In the genomic region with DNA sequence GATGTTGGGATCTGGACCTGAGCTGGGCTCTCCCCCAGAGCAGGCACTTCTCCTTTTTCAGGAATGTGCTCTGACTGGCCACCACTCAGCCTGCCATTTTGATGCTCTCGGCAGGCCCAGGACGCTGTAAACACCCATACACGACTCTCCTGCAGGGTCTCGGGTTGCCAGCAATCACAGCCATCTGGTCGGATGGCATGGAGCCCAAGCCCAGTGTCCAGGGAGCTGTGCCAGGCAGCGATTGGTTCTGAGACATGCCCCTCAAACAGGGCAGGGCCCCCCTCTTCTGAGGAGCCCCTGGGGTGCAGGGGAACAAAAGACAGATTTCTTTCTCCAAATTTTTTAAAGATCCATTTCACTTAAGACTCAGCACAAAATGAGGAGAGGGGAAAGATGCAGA, we compare ENCODE assay signal across 10 mouse cellular contexts.
DNase-seq lines count a peak whose midpoint lies in the region; ATAC-seq and TF ChIP-seq lines count a peak whose summit lies in the region.
"Had no signal": no experiment of that assay in that cellular context is flagged by ENCODE, and none has a peak within 500 bp of the region (broad histone marks: within the 10 kb centered on the region; RNA-seq: fewer than 3 reads in every experiment).

No protein-coding gene starts in this region.

- no peak overlapping the region for H3K27ac ChIP-seq in cerebellum, adult 2 months (ENCODE audit: insufficient read depth, low read length)
- H3K27ac ChIP-seq in forebrain, embryonic 16.5 days (ENCODE audit: low read length), result peak overlapping the region; percentile 51
- H3K27ac ChIP-seq in midbrain, embryonic 14.5 days (replicated peaks; ENCODE audit: low read depth, low read length), result peak overlapping the region; percentile 72
- H3K27ac ChIP-seq: liver, embryonic 12.5 days; stomach, embryonic 15.5 days had no signal

- no peak for TF ChIP-seq CTCF in cerebellum, adult 2 months (IDR thresholded peaks at IDR 0.05; ENCODE audit: borderline replicate concordance, insufficient read depth, low read depth, low read length)

- no peaks in the 10 kb centered on the region for H3K36me3 ChIP-seq in forebrain, embryonic 16.5 days (ENCODE audit: control insufficient read depth, insufficient read depth)
- H3K36me3 ChIP-seq in midbrain, embryonic 14.5 days (ENCODE audit: control insufficient read depth, insufficient read depth, low read length), result no peaks in the 10 kb centered on the region
- H3K36me3 ChIP-seq: liver, embryonic 12.5 days; stomach, embryonic 15.5 days had no signal

- DNase-seq in left cerebral cortex, postnatal 4 days, result peak; percentile 97
- DNase-seq in left cerebral cortex, adult 18-20 months (ENCODE audit: low spot score in 2 of 2), result no peak
- DNase-seq in cerebellum, adult 2 months, result peak; percentile 79 to 82
- peak; percentile 78 for DNase-seq in midbrain, embryonic 14.5 days
- DNase-seq in frontal cortex, adult 2 months (ENCODE audit: extremely low spot score in 1 of 2, low spot score in 1 of 2), result no peak
- no peak for DNase-seq in urinary bladder, postnatal 4 days (ENCODE audit: low spot score in 2 of 2)
- no peak for DNase-seq in lung, adult 18-20 months

- H3K9me3 ChIP-seq in forebrain, embryonic 16.5 days (ENCODE audit: control insufficient read depth, low read length), result no peaks in the 10 kb centered on the region
- H3K9me3 ChIP-seq in midbrain, embryonic 14.5 days (ENCODE audit: control insufficient read depth, low read length), result no peaks in the 10 kb centered on the region
- H3K9me3 ChIP-seq: liver, embryonic 12.5 days; stomach, embryonic 15.5 days had no signal

- no peak for TF ChIP-seq POLR2A in cerebellum, adult 2 months (IDR thresholded peaks at IDR 0.05; ENCODE audit: borderline replicate concordance, insufficient read depth, low read length)

- H3K27me3 ChIP-seq in cerebellum, adult 2 months (ENCODE audit: control insufficient read depth, insufficient read depth, low read length), result no peaks in the 10 kb centered on the region
- no peaks in the 10 kb centered on the region for H3K27me3 ChIP-seq in forebrain, embryonic 16.5 days (replicated peaks; ENCODE audit: control insufficient read depth, insufficient read depth, low read length)
- H3K27me3 ChIP-seq in midbrain, embryonic 14.5 days (ENCODE audit: control insufficient read depth, insufficient read depth, low read length), result no peaks in the 10 kb centered on the region
- H3K27me3 ChIP-seq: stomach, embryonic 15.5 days had no signal

- no peak overlapping the region for H3K4me3 ChIP-seq in cerebellum, adult 2 months (replicated peaks; ENCODE audit: insufficient read depth, low read depth, low read length)
- no peak overlapping the region for H3K4me3 ChIP-seq in forebrain, embryonic 16.5 days (replicated peaks; ENCODE audit: low read length)
- no peak overlapping the region for H3K4me3 ChIP-seq in midbrain, embryonic 14.5 days (replicated peaks; ENCODE audit: low read depth, low read length)
- H3K4me3 ChIP-seq: liver, embryonic 12.5 days; stomach, embryonic 15.5 days had no signal

- peaks cover 14% of the 10 kb centered on the region for H3K4me1 ChIP-seq in cerebellum, adult 2 months (ENCODE audit: control insufficient read depth, insufficient read depth, low read length)
- peaks cover 21% of the 10 kb centered on the region for H3K4me1 ChIP-seq in forebrain, embryonic 16.5 days (replicated peaks; ENCODE audit: control insufficient read depth, insufficient read depth, low read length)
- H3K4me1 ChIP-seq in midbrain, embryonic 14.5 days (ENCODE audit: control insufficient read depth, insufficient read depth, low read length), result peaks cover 17% of the 10 kb centered on the region
- H3K4me1 ChIP-seq: liver, embryonic 12.5 days had no signal

- intact Hi-C loops in left cerebral cortex, postnatal 4 days (cut with DNase I), result no loop called here

- peak; percentile 91 for ATAC-seq in forebrain, embryonic 16.5 days
- no peak for ATAC-seq in midbrain, embryonic 14.5 days (ENCODE audit: low FRiP score, low TSS enrichment)
- ATAC-seq: liver, embryonic 12.5 days had no signal

- peak overlapping the region; percentile 12; the same call in 1 of the 2 replicates for H3K4me2 ChIP-seq in forebrain, embryonic 16.5 days (ENCODE audit: low read length)
- no peak overlapping the region for H3K4me2 ChIP-seq in midbrain, embryonic 14.5 days (ENCODE audit: low read length)
- H3K4me2 ChIP-seq: liver, embryonic 12.5 days; stomach, embryonic 15.5 days had no signal

- H3K9ac ChIP-seq in forebrain, embryonic 16.5 days (replicated peaks; ENCODE audit: low read depth, low read length), result 0 out of 2 replicates have a peak overlapping the region, but pooled peaks have one; percentile 19
- H3K9ac ChIP-seq in midbrain, embryonic 14.5 days (replicated peaks; ENCODE audit: low read length), result no peak overlapping the region
- H3K9ac ChIP-seq: liver, embryonic 12.5 days; stomach, embryonic 15.5 days had no signal

- 2% methylated on average over 6 of the region's 6 CpGs for WGBS in cerebellum, adult 2 months
- WGBS in forebrain, embryonic 16.5 days, result 5% methylated on average over 6 of the region's 6 CpGs
- WGBS in midbrain, embryonic 14.5 days, result 18% methylated on average over 6 of the region's 6 CpGs

Comparison
In these comparisons a context has a peak if more than half of its experiments do, and no peak if none do; other contexts are left out.
1. DNase-seq: peak in left cerebral cortex, postnatal 4 days (single experiment), cerebellum, adult 2 months (2 of 2) and midbrain, embryonic 14.5 days (single experiment); none in left cerebral cortex, adult 18-20 months (0 of 2), frontal cortex, adult 2 months (0 of 2), urinary bladder, postnatal 4 days (0 of 2) and lung, adult 18-20 months (0 of 2).